Mouse (Mus musculus): ENCODE measurements around the gene Supt3. TPM values are rescaled to one million over a fixed set of nuclear protein-coding genes. Genes with fewer than 3 reads are reported as not detected.
A peak's percentile ranks its signal among the peaks of the same experiment; 100 is the strongest.

The Supt3 gene
- polyA plus RNA-seq, 1 experiment = 15.9 TPM

DNA sequence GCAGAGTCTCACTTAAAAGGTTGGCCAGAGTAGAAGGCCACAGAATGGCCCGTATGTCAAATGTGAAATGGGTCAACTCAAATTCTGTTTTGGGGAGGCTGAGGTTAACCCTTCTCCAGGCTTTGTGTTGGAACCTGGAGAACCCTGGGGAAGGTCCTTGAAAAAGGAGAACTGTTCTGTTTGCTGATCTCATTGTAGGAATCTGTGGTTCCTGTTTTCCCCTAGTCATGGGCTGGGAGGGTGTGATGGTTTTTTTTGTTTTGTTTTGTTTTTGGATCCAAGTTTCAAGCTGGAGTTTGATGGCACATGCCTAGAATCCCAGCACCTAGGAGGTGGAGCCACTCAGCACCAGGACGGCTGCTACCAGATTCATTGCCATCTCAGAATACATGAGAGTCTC, 6.2 kb downstream of the Supt3 start:
- Histone ChIP-seq H3K4me3 (ENCODE audit: low read depth, low read length) (no peak overlapping the region), H3K9ac (ENCODE audit: low read depth, poor library complexity, severe bottlenecking) (no peak overlapping the region), H3K27ac (ENCODE audit: insufficient read depth, low read length) (no peak overlapping the region), H3K27me3 (ENCODE audit: control insufficient read depth, insufficient read depth, low read length, poor library complexity, severe bottlenecking) (no peaks in the 10 kb centered on the region), H3K4me1 (ENCODE audit: control insufficient read depth, insufficient read depth, low read length) (no peaks in the 10 kb centered on the region), H3K36me3 (ENCODE audit: control insufficient read depth, insufficient read depth, low read length, poor library complexity, severe bottlenecking) (no peaks in the 10 kb centered on the region), H3K9me3 (replicated peaks; ENCODE audit: control insufficient read depth, insufficient read depth, low read length, poor library complexity, severe bottlenecking) (no peaks in the 10 kb centered on the region)
- TF ChIP-seq EP300 (IDR thresholded peaks at IDR 0.05; ENCODE audit: insufficient read depth, low read depth, low read length) (no peak), POLR2A (IDR thresholded peaks at IDR 0.05; ENCODE audit: insufficient read depth, low read length) (no peak), CTCF (IDR thresholded peaks at IDR 0.05; ENCODE audit: low read depth, low read length) (no peak)

DNA sequence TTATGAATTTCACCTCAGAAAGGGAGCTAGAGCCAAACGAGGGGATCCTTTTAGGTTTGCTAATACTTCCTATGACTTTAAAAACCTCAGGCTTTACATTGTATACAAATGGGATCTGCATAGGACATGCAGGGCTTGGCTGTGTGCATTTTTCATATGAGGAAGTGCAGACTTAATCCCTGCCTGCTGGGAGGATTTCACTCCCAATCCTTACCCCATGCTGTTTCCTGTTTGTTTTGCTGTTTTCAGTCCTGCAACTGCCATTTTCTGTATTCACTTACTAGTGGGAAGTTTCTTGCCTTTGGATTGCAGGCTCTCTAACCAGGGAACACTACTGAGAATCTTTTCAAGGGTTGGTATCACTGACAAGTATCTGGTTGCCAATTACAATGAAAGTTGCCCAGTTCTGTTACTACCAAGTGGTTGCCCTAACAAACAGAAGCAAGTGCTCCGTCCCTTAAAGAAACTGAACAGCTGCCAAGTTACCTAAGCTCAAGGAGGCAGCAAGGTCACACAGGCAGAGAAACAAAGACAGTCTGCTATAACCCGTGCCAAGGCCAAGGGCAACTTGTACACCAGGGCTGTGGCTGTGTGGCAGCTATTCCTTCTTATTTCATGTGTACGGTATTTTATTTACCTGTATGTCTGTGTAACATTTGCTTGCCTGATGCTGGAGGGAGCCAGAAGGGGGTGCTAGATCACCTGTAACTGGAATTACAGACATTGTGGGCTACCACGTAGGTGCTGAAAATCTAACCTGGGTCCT, 12.2 kb downstream of the Supt3 start:
- TF ChIP-seq CTCF (IDR thresholded peaks at IDR 0.05; ENCODE audit: low read depth, low read length) = peak; percentile 29
- no peak for TF ChIP-seq EP300 (IDR thresholded peaks at IDR 0.05; ENCODE audit: insufficient read depth, low read depth, low read length)
- no peak overlapping the region for H3K4me3 ChIP-seq (ENCODE audit: low read depth, low read length)
- no peak overlapping the region for H3K9ac ChIP-seq (ENCODE audit: low read depth, poor library complexity, severe bottlenecking)
- no peaks in the 10 kb centered on the region for H3K4me1 ChIP-seq (ENCODE audit: control insufficient read depth, insufficient read depth, low read length)
- H3K9me3 ChIP-seq (replicated peaks; ENCODE audit: control insufficient read depth, insufficient read depth, low read length, poor library complexity, severe bottlenecking) = no peaks in the 10 kb centered on the region
- no peaks in the 10 kb centered on the region for H3K27me3 ChIP-seq (ENCODE audit: control insufficient read depth, insufficient read depth, low read length, poor library complexity, severe bottlenecking)
- H3K27ac ChIP-seq (ENCODE audit: insufficient read depth, low read length) = no peak overlapping the region
- H3K36me3 ChIP-seq (ENCODE audit: control insufficient read depth, insufficient read depth, low read length, poor library complexity, severe bottlenecking) = no peaks in the 10 kb centered on the region

DNA sequence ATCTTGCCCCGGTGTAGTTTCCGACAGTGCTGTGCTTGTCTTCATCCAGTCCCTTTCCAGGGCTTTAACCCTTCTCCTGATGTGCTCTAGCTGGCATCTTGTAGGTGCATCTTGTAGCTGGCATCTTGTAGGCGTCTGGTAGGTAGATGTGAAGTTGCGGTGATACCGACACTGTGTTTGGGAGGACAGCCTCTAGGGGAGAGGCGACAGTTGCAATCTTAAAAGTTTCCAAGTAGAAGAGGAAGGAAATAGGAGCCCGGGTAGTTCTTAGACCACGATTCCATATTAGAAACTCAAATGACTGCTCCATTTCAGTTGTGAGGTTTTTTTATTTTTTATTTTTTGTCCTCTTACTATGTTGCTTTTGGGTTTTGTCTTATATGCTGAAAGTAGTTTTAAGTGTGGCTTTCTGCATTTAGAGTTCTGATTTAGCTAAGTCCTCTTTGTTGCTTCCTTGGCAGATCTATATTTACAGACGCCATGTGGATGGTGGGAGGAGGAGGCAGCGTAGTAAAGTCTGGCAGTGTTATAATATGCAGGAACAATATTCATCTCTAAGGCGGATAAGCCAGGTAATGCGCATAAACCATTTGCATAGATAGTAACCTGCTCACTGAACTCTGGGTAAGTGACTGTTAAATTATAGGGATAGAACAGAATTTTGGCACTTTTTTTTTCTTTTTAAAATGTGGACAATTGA, 15.4 kb downstream of the Supt3 start:
- no peak overlapping the region for H3K27ac ChIP-seq (ENCODE audit: insufficient read depth, low read length)
- no peak overlapping the region for H3K9ac ChIP-seq (ENCODE audit: low read depth, poor library complexity, severe bottlenecking)
- no peaks in the 10 kb centered on the region for H3K36me3 ChIP-seq (ENCODE audit: control insufficient read depth, insufficient read depth, low read length, poor library complexity, severe bottlenecking)
- H3K27me3 ChIP-seq (ENCODE audit: control insufficient read depth, insufficient read depth, low read length, poor library complexity, severe bottlenecking) = no peaks in the 10 kb centered on the region
- H3K9me3 ChIP-seq (replicated peaks; ENCODE audit: control insufficient read depth, insufficient read depth, low read length, poor library complexity, severe bottlenecking) = no peaks in the 10 kb centered on the region
- no peaks in the 10 kb centered on the region for H3K4me1 ChIP-seq (ENCODE audit: control insufficient read depth, insufficient read depth, low read length)
- H3K4me3 ChIP-seq (ENCODE audit: low read depth, low read length) = no peak overlapping the region
- TF ChIP-seq EP300 (IDR thresholded peaks at IDR 0.05; ENCODE audit: insufficient read depth, low read depth, low read length) (no peak), POLR2A (IDR thresholded peaks at IDR 0.05; ENCODE audit: insufficient read depth, low read length) (no peak), CTCF (IDR thresholded peaks at IDR 0.05; ENCODE audit: low read depth, low read length) (no peak)

DNA sequence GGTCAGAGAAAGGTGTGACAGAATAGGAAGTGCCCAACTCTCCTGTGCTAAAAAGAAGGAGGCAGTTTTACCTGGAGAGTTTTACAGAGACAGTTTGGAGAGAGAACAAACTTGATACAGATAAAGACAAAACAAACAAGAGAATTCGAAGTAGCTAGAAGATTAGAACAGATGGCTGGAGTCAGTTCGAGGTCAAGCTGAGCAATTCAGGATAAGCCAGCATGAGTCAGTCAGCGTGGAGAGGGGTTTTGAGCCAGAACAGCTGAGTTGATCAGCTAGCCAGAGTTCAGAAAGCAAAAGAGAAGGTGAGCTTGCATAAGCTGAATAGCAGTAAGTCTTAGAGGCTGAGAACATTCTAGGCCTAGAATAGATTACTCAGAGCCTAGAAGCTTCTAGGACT, 20.4 kb downstream of the Supt3 start:
- TF ChIP-seq POLR2A (IDR thresholded peaks at IDR 0.05; ENCODE audit: insufficient read depth, low read length) = no peak
- no peak for TF ChIP-seq EP300 (IDR thresholded peaks at IDR 0.05; ENCODE audit: insufficient read depth, low read depth, low read length)
- no peak for TF ChIP-seq CTCF (IDR thresholded peaks at IDR 0.05; ENCODE audit: low read depth, low read length)
- H3K27ac ChIP-seq (ENCODE audit: insufficient read depth, low read length) = no peak overlapping the region
- no peak overlapping the region for H3K4me3 ChIP-seq (ENCODE audit: low read depth, low read length)

DNA sequence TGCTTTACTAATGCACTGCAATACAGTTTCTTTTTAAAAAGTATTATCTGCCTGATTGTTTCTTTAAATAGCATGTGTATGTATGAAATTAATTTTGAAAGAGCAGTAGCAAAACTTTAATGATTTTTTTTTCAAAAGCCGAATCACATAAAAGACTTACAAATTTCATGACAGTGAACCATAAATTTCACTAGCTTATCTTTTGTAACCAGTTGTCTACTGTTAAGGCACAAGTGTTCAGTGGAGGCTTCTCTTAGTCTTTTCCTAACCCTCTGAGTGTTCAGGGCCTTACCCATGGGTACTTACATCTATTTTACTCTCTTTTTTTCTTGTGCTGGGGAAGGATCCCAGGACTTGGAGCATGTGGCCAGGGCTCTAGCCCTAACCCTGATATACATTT, 30.1 kb downstream of the Supt3 start:
- H3K4me3 ChIP-seq (ENCODE audit: low read depth, low read length) = no peak overlapping the region
- H3K4me1 ChIP-seq (ENCODE audit: control insufficient read depth, insufficient read depth, low read length) = no peaks in the 10 kb centered on the region
- no peak overlapping the region for H3K27ac ChIP-seq (ENCODE audit: insufficient read depth, low read length)
- H3K36me3 ChIP-seq (ENCODE audit: control insufficient read depth, insufficient read depth, low read length, poor library complexity, severe bottlenecking) = no peaks in the 10 kb centered on the region
- no peak overlapping the region for H3K9ac ChIP-seq (ENCODE audit: low read depth, poor library complexity, severe bottlenecking)
- no peaks in the 10 kb centered on the region for H3K9me3 ChIP-seq (replicated peaks; ENCODE audit: control insufficient read depth, insufficient read depth, low read length, poor library complexity, severe bottlenecking)
- TF ChIP-seq POLR2A (IDR thresholded peaks at IDR 0.05; ENCODE audit: insufficient read depth, low read length) = no peak
- no peak for TF ChIP-seq EP300 (IDR thresholded peaks at IDR 0.05; ENCODE audit: insufficient read depth, low read depth, low read length)
- TF ChIP-seq CTCF (IDR thresholded peaks at IDR 0.05; ENCODE audit: low read depth, low read length) = no peak
- no peaks in the 10 kb centered on the region for H3K27me3 ChIP-seq (ENCODE audit: control insufficient read depth, insufficient read depth, low read length, poor library complexity, severe bottlenecking)

More for the DNA sequence above, 20.4 kb downstream of the Supt3 start:
- Histone ChIP-seq H3K9ac (ENCODE audit: low read depth, poor library complexity, severe bottlenecking) (no peak overlapping the region), H3K4me1 (ENCODE audit: control insufficient read depth, insufficient read depth, low read length) (no peaks in the 10 kb centered on the region), H3K27me3 (ENCODE audit: control insufficient read depth, insufficient read depth, low read length, poor library complexity, severe bottlenecking) (no peaks in the 10 kb centered on the region), H3K36me3 (ENCODE audit: control insufficient read depth, insufficient read depth, low read length, poor library complexity, severe bottlenecking) (no peaks in the 10 kb centered on the region), H3K9me3 (replicated peaks; ENCODE audit: control insufficient read depth, insufficient read depth, low read length, poor library complexity, severe bottlenecking) (no peaks in the 10 kb centered on the region)

Data from ES-Bruce4 (cell line).